Mouse (Mus musculus) ES-E14 (cell line): ENCODE results near the gene Fam83b. TPM values are rescaled to one million over a fixed set of nuclear protein-coding genes. Genes with fewer than 3 reads are reported as not detected.

ENCODE experiments used
- DNase-seq: peaks from one replicate; pipeline ENCODE4 v3.0.0-alpha.2; 2013; ENCODE audit warnings: low read depth, low spot score
- H3K27ac ChIP-seq: 2 replicates; pipeline ENCODE4 v1.5.1; 2012; ENCODE audit warnings: low read depth, mild to moderate bottlenecking, low read length, moderate library complexity, mixed read lengths; ENCODE audit not compliant: poor library complexity, insufficient read depth, severe bottlenecking
- H3K36me3 ChIP-seq: 2 replicates; pipeline ENCODE4 v1.6.1; 2012; ENCODE audit warnings: mild to moderate bottlenecking, low read length, moderate library complexity, mixed read lengths; ENCODE audit not compliant: control insufficient read depth, poor library complexity, insufficient read depth, severe bottlenecking
- H3K4me1 ChIP-seq, 2 experiments: fragments of 150-350 bp in 1 of 2; sonication (generic) in 1 of 2; 2 replicates each; pipeline ENCODE4 v1.6.1; 2012; ENCODE audit warnings: low read length in 2 of 2, mild to moderate bottlenecking in 1 of 2, mixed read lengths in 1 of 2; ENCODE audit not compliant: control insufficient read depth in 2 of 2, insufficient read depth in 2 of 2, poor library complexity in 1 of 2
- H3K4me3 ChIP-seq, 2 experiments: fragments of 150-350 bp in 1 of 2; sonication (generic) in 1 of 2; 2 replicates each; pipeline ENCODE4 v1.5.1; 2012; ENCODE audit warnings: low read length in 2 of 2, low read depth in 1 of 2, mild to moderate bottlenecking in 1 of 2, mixed read lengths in 1 of 2; ENCODE audit not compliant: insufficient read depth in 1 of 2, poor library complexity in 1 of 2, severe bottlenecking in 1 of 2
- H3K9ac ChIP-seq: 2 replicates; pipeline ENCODE4 v1.6.1; 2012; ENCODE audit warnings: low read depth, mild to moderate bottlenecking, low read length, mixed read lengths; ENCODE audit not compliant: poor library complexity, insufficient read depth, severe bottlenecking
- H3K9me3 ChIP-seq: fragments of 150-350 bp; sonication (generic); 2 replicates; pipeline ENCODE4 v1.6.1; 2012; ENCODE audit warnings: low read depth, mild to moderate bottlenecking, low read length; ENCODE audit not compliant: control insufficient read depth, insufficient read depth
- CHD2 ChIP-seq: IDR thresholded peaks from 2 replicates; pipeline ENCODE4 v1.6.1; 2014; ENCODE audit warnings: mild to moderate bottlenecking, low read depth, low read length, inconsistent platforms
- HCFC1 ChIP-seq: IDR thresholded peaks from 2 replicates; pipeline ENCODE4 v1.6.1; 2012; ENCODE audit warnings: low read length, inconsistent platforms, borderline replicate concordance; ENCODE audit not compliant: insufficient read depth
- MAFK ChIP-seq: IDR thresholded peaks from 2 replicates; pipeline ENCODE4 v1.6.1; 2014; ENCODE audit warnings: mild to moderate bottlenecking, low read depth, low read length, inconsistent platforms; ENCODE audit not compliant: insufficient read depth
- ZC3H11A ChIP-seq: IDR thresholded peaks from 2 replicates; pipeline ENCODE4 v1.6.1; 2012; ENCODE audit warnings: low read depth, mild to moderate bottlenecking, inconsistent platforms, low read length, borderline replicate concordance
- ZNF384 ChIP-seq: IDR thresholded peaks from 2 replicates; pipeline ENCODE4 v1.6.1; 2012; ENCODE audit warnings: low read depth, low read length, inconsistent platforms
- in situ Hi-C, 2 experiments: fragments of 600-800 bp; cut with MboI; formaldehyde crosslinking; loops; one replicate each; pipeline ENCODE4 v1.15.1; 2025; ENCODE audit warnings: low sequenced_read_pairs in 2 of 2, inconsistent platforms in 1 of 2; ENCODE audit not compliant: unreplicated experiment in 2 of 2
- total RNA-seq: library from RNA; depleted of rRNA; stranded (reverse); fragments of 300-350 nt; gene quantifications from 2 replicates; pipeline ENCODE4 v1.2.3, GENCODE M21; 2012; rRNA removed

Fam83b gene
- total RNA-seq, result 0.76 and 0.90 TPM in 2 replicates

DNA sequence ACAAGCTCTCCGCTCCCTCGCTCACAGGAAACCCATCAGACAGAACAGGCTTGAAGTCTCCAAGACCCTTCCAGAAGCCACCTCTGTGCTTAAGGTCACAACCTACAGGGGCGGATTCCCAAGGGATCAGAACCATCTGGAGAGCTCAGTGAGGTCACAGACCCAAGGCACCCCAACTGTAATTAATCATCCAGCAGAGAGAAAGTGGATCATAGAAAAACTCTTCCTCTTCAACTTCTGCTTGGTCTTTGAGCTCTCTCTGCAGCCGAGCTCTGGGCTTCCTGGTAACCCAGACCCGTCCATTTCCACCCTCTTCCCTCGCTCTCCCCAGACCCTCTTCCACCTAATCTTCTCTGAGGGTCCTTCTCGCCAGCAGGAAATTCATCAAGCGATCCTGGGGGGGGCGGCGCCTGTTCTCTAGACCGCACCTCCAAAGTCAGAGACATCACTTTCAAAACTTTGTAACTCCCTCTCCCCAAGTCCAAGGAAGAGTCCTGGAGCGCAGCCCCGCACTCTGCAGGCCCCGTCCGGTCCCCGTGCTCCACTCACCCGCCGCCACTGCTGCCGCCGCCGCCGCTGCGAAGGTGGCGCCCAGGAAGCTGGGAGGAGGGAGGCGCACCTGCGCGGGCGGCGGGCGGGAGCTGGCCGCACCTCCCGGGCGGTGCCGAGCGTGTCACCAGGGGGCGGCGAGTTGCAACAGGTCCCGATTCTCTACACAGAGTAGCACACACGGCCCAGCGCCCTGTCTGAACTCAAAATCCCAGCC lies at the start of gene Fam83b:
Fam83b (minus strand) TSS at position 602 of the 766 bp plus-strand sequence.
- H3K27ac ChIP-seq, result no peak within 1 kb of the TSS
- TF ChIP-seq MAFK (no peak), ZC3H11A (no peak), CHD2 (no peak), HCFC1 (no peak), ZNF384 (no peak)

DNA sequence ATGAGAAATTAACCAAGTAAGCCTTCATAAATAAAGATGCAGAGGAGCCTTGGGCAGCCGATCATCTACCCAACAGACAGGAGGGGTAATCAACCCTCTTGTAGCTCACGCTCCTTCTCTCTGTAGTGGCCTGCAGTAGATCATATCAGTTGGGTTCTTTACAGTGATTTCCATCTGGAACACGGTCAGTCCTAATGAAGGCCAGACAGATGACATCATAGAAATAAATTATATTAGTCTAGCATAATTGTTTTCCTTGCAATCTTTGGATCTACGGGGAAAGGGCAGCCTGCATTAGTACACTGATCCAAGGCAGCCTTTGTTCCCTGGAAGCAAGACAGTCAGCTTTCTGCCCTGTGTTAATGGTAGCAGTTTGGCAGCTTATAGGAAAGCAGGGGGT lies 47.2 kb upstream of the Fam83b start:
- no peak for TF ChIP-seq ZC3H11A
- no peak for TF ChIP-seq MAFK
- TF ChIP-seq CHD2, result no peak
- no peak for TF ChIP-seq ZNF384
- no peak for TF ChIP-seq HCFC1
- Histone ChIP-seq H3K4me1 (no peaks in the 10 kb centered on the region), H3K36me3 (no peaks in the 10 kb centered on the region), H3K9me3 (no peaks in the 10 kb centered on the region), H3K9ac (no peak overlapping the region), H3K27ac (no peak overlapping the region), H3K4me3 (no peak overlapping the region)
- in situ Hi-C loops, result no loop called here
- DNase-seq, result no peak

More for the DNA sequence above, at the start of gene Fam83b:
- in situ Hi-C loops, result no loop called here
- Histone ChIP-seq H3K4me1 (0 out of 4 replicates have a peak, but pooled peaks cover 0 to 3% of the 10 kb centered on the region in 2 experiments), H3K4me3 (peak within 1 kb of the TSS; percentile 63 to 84), H3K36me3 (no peaks in the 10 kb centered on the region), H3K9ac (peak within 1 kb of the TSS; percentile 17), H3K9me3 (no peaks in the 10 kb centered on the region)
- DNase-seq, result no peak

DNA sequence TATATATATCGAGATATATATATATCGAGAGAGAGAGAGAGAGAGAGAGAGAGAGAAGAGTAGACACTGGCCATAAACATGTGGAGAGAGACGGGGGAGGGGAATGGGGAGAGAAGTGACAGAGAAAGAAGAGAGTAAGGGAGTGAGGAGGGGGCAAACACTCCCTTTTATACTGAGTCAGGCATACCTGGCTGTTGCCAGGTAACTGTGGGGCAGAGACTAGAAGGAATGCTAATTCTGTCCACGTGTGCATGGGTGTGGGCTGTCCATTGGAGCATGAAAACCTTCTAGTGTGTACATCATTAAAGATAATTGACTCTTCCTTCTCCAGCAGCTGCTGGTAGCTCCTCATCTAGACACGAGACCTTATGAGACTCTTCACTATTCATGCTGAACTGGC lies 36.8 kb upstream of the Fam83b start:
- H3K4me1 ChIP-seq, result no peaks in the 10 kb centered on the region
- no peaks in the 10 kb centered on the region for H3K9me3 ChIP-seq
- no peak overlapping the region for H3K4me3 ChIP-seq
- TF ChIP-seq ZNF384 (no peak), ZC3H11A (no peak), CHD2 (no peak), MAFK (no peak), HCFC1 (no peak)
- no peak overlapping the region for H3K27ac ChIP-seq
- no peak for DNase-seq
- in situ Hi-C loops, result no loop called here
- no peak overlapping the region for H3K9ac ChIP-seq
- H3K36me3 ChIP-seq, result no peaks in the 10 kb centered on the region

DNA sequence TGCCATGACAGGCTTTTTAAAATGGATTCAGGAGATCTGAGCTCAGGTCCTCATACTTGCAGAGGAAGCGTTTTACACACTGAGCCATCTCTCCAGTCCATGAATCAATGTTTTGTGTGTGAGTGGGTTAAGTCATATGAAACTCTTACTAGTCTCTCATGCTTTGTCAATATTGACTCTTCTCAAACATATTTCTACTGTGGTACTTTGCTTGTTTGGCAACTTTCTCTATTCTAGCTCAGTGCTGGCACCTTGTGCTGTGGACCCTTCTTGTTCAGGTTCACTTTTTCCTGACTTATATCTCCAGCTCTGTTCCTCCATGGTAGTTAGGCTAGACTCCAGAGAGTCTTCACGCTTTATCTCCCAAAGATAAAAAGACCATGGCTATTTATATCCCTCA lies 36.0 kb upstream of the Fam83b start:
- H3K9me3 ChIP-seq, result no peaks in the 10 kb centered on the region
- H3K4me3 ChIP-seq, result no peak overlapping the region
- TF ChIP-seq ZNF384 (no peak), ZC3H11A (no peak), MAFK (no peak), HCFC1 (no peak), CHD2 (no peak)
- in situ Hi-C loops, result no loop called here
- H3K27ac ChIP-seq, result no peak overlapping the region
- no peaks in the 10 kb centered on the region for H3K4me1 ChIP-seq
- no peak for DNase-seq
- no peaks in the 10 kb centered on the region for H3K36me3 ChIP-seq
- no peak overlapping the region for H3K9ac ChIP-seq
